Mouse (Mus musculus) forebrain, embryonic 11.5 days (tissue): ENCODE data around the gene Zfp423. TPM values are rescaled to one million over a fixed set of nuclear protein-coding genes. Genes with fewer than 3 reads are reported as not detected.

Source experiments
- ATAC-seq: fragments of 200-750 bp; cut with Nextera tagmentation; replicated peaks from 2 replicates; pipeline ENCODE4 v1.8.0; 2017; ENCODE audit warnings: moderate TSS enrichment; ENCODE audit not compliant: low FRiP score
- DNase-seq: peaks from one replicate; pipeline ENCODE4 v3.0.0-alpha.2; 2017; ENCODE audit warnings: low spot score
- H3K27ac ChIP-seq: fragments of 300-500 bp; sonication (generic); 2 replicates; pipeline ENCODE4 v1.5.1; 2014; ENCODE audit warnings: low read depth, low read length
- H3K27me3 ChIP-seq: fragments of 300-500 bp; sonication (generic); 2 replicates; pipeline ENCODE4 v1.6.1; 2014; ENCODE audit warnings: mild to moderate bottlenecking, low read length, mixed read lengths; ENCODE audit not compliant: control insufficient read depth, insufficient read depth
- H3K36me3 ChIP-seq: fragments of 300-500 bp; sonication (generic); 2 replicates; pipeline ENCODE4 v1.6.1; 2014; ENCODE audit warnings: mild to moderate bottlenecking, low read length, moderate library complexity, mixed read lengths; ENCODE audit not compliant: control insufficient read depth, insufficient read depth
- H3K4me1 ChIP-seq: fragments of 300-500 bp; sonication (generic); replicated peaks from 2 replicates; pipeline ENCODE4 v1.6.1; 2014; ENCODE audit warnings: low read length, mixed read lengths; ENCODE audit not compliant: control insufficient read depth, insufficient read depth
- H3K4me2 ChIP-seq: fragments of 300-500 bp; sonication (generic); 2 replicates; pipeline ENCODE4 v1.6.1; 2014; ENCODE audit warnings: low read depth, mild to moderate bottlenecking, low read length, moderate library complexity, mixed read lengths; ENCODE audit not compliant: severe bottlenecking
- H3K4me3 ChIP-seq: fragments of 300-500 bp; sonication (generic); 2 replicates; pipeline ENCODE4 v1.5.1; 2014; ENCODE audit warnings: low read depth, low read length
- H3K9ac ChIP-seq: fragments of 300-500 bp; sonication (generic); 2 replicates; pipeline ENCODE4 v1.6.1; 2014; ENCODE audit warnings: low read length
- H3K9me3 ChIP-seq: fragments of 300-500 bp; sonication (generic); 2 replicates; pipeline ENCODE4 v1.6.1; 2016; ENCODE audit warnings: low read length, mixed read lengths; ENCODE audit not compliant: control insufficient read depth
- WGBS: fragments of 180-500 bp; shearing (Covaris S2); extraction: QIAGEN DNeasy Blood & Tissue Kit; methylation state at CpG from one replicate; pipeline ENCODE4 v1.1.7; 2014; 5-methylcytosine and 5-hydroxymethylcytosine counted together
- polyA plus RNA-seq: library from polyadenylated mRNA; unstranded; fragments of >200 nt; fragmentation: Nextera tagmentation; extraction: Ambion mirVana; gene quantifications from 2 replicates; pipeline ENCODE4 v1.2.1, GENCODE M21; 2014

Gene Zfp423
- polyA plus RNA-seq, 1 experiment from 2014 or later: 44.8 TPM

DNA sequence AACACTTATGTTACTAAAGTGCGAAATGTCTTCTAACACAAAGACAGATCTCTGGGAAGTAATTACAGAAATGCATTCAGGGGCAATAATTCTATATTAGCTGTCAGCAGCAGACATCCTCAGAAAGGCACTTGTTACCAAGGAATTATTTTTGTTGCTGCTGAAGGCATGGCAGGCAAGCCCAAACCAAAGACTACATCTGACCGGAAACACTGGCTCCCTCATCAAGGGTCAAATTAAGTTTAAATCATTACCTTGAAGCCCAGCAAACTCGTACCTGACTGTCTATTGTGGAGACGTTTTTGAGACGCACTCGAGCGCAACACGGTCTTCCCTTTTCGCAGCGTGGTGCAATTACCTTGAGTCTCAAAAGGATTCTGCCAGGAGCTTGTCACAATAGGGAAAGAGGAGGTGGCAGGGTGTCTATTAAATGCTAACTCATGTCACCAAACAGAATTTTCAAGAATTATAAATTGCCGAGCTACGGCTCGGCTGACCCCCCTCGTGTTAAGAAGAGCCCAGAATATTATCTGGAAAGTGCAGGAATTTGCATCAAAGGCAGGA is 86.3 kb downstream of the Zfp423 start:
- ATAC-seq: no peak
- no peak overlapping the region for H3K27ac ChIP-seq
- WGBS: 33% methylated on average over 14 of the region's 14 CpGs
- peaks cover 23% of the 10 kb centered on the region for H3K4me1 ChIP-seq
- H3K9ac ChIP-seq: no peak overlapping the region
- no peaks in the 10 kb centered on the region for H3K9me3 ChIP-seq
- DNase-seq: no peak
- no peak overlapping the region; the same call in 1 of the 2 replicates for H3K4me2 ChIP-seq
- no peaks in the 10 kb centered on the region for H3K27me3 ChIP-seq
- no peaks in the 10 kb centered on the region for H3K36me3 ChIP-seq
- no peak overlapping the region for H3K4me3 ChIP-seq

GRCm38 (mm10) chr8:87872356-87872930 is 87.0 kb downstream of the Zfp423 start:
- Histone ChIP-seq H3K27me3 (no peaks in the 10 kb centered on the region), H3K27ac (no peak overlapping the region), H3K4me3 (no peak overlapping the region), H3K4me1 (peaks cover 24% of the 10 kb centered on the region), H3K4me2 (no peak overlapping the region), H3K9ac (no peak overlapping the region), H3K9me3 (no peaks in the 10 kb centered on the region), H3K36me3 (no peaks in the 10 kb centered on the region)
- DNase-seq (no peak), ATAC-seq (no peak)
- WGBS: 69% methylated on average over 6 of the region's 6 CpGs

- Histone ChIP-seq H3K27me3 (no peaks in the 10 kb centered on the region), H3K4me2 (no peak overlapping the region), H3K27ac (no peak overlapping the region), H3K9ac (no peak overlapping the region), H3K4me1 (peaks cover 13% of the 10 kb centered on the region), H3K4me3 (no peak overlapping the region), H3K36me3 (no peaks in the 10 kb centered on the region), H3K9me3 (no peaks in the 10 kb centered on the region)
- ATAC-seq (no peak), DNase-seq (no peak)
- 72% methylated on average over 6 of the region's 6 CpGs for WGBS
Observed at GRCm38 (mm10) chr8:87866586-87866985, 92.8 kb downstream of the Zfp423 start.

GRCm38 (mm10) chr8:87864236-87864635 is 95.2 kb downstream of the Zfp423 start:
- H3K4me2 ChIP-seq: no peak overlapping the region
- no peaks in the 10 kb centered on the region for H3K36me3 ChIP-seq
- no peaks in the 10 kb centered on the region for H3K9me3 ChIP-seq
- H3K4me1 ChIP-seq: peaks cover 18% of the 10 kb centered on the region
- DNase-seq: no peak
- ATAC-seq: no peak
- no peak overlapping the region for H3K4me3 ChIP-seq
- 77% methylated on average over 8 of the region's 8 CpGs for WGBS
- H3K27me3 ChIP-seq: no peaks in the 10 kb centered on the region
- H3K9ac ChIP-seq: no peak overlapping the region
- H3K27ac ChIP-seq: no peak overlapping the region

DNA sequence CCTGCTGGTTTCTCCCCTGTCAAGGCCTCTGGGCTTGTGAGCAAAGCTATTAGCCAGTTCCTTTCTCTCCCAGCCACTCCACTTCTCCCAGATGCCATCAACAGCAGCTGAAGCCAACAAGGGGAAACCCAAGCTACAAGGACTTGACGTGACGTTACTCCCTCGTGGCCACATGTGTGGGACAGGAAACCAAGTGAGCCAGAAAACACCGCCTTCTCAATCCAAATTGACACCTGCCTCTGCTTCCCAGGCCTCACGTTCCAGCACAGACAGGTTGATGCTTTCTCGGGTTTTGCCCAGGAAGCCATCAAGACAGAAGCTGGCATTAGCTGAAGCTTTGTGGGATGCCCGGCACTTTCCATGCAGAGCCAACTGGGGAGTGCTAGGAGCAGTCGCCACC is 96.3 kb downstream of the Zfp423 start:
- Histone ChIP-seq H3K9ac (no peak overlapping the region), H3K4me2 (no peak overlapping the region), H3K4me1 (peaks cover 17% of the 10 kb centered on the region), H3K9me3 (no peaks in the 10 kb centered on the region), H3K27me3 (no peaks in the 10 kb centered on the region), H3K36me3 (no peaks in the 10 kb centered on the region; the same call in 1 of the 2 replicates), H3K27ac (no peak overlapping the region; the same call in 1 of the 2 replicates), H3K4me3 (no peak overlapping the region)
- DNase-seq (no peak), ATAC-seq (no peak)
- WGBS: 91% methylated on average over 8 of the region's 8 CpGs

GRCm38 (mm10) chr8:87861718-87862117 is 97.7 kb downstream of the Zfp423 start:
- H3K4me3 ChIP-seq: no peak overlapping the region
- DNase-seq (no peak), ATAC-seq (no peak)
- no peaks in the 10 kb centered on the region for H3K27me3 ChIP-seq
- peaks cover 13% of the 10 kb centered on the region for H3K4me1 ChIP-seq
- no peak overlapping the region for H3K27ac ChIP-seq
- 47% methylated on average over 5 of the region's 5 CpGs for WGBS
- H3K4me2 ChIP-seq: no peak overlapping the region
- H3K9ac ChIP-seq: no peak overlapping the region
- no peaks in the 10 kb centered on the region for H3K9me3 ChIP-seq
- no peaks in the 10 kb centered on the region; the same call in 1 of the 2 replicates for H3K36me3 ChIP-seq

- no peak overlapping the region for H3K4me2 ChIP-seq
- H3K27ac ChIP-seq: no peak overlapping the region
- WGBS: 64% methylated on average over 6 of the region's 6 CpGs
- ATAC-seq (no peak), DNase-seq (no peak)
- no peaks in the 10 kb centered on the region; the same call in 1 of the 2 replicates for H3K36me3 ChIP-seq
- H3K4me1 ChIP-seq: peaks cover 10% of the 10 kb centered on the region
- H3K9ac ChIP-seq: no peak overlapping the region
- no peak overlapping the region for H3K4me3 ChIP-seq
- H3K9me3 ChIP-seq: no peaks in the 10 kb centered on the region
- H3K27me3 ChIP-seq: no peaks in the 10 kb centered on the region
Observed at GRCm38 (mm10) chr8:87860905-87861304, 98.5 kb downstream of the Zfp423 start.

GRCm38 (mm10) chr8:87851871-87852270 is 107.5 kb downstream of the Zfp423 start:
- Histone ChIP-seq H3K4me1 (no peaks in the 10 kb centered on the region), H3K9ac (no peak overlapping the region), H3K4me2 (no peak overlapping the region), H3K9me3 (no peaks in the 10 kb centered on the region), H3K36me3 (no peaks in the 10 kb centered on the region; the same call in 1 of the 2 replicates), H3K27ac (no peak overlapping the region), H3K27me3 (no peaks in the 10 kb centered on the region), H3K4me3 (no peak overlapping the region)
- 81% methylated on average over 3 of the region's 3 CpGs for WGBS
- no peak for ATAC-seq
- no peak for DNase-seq

DNA sequence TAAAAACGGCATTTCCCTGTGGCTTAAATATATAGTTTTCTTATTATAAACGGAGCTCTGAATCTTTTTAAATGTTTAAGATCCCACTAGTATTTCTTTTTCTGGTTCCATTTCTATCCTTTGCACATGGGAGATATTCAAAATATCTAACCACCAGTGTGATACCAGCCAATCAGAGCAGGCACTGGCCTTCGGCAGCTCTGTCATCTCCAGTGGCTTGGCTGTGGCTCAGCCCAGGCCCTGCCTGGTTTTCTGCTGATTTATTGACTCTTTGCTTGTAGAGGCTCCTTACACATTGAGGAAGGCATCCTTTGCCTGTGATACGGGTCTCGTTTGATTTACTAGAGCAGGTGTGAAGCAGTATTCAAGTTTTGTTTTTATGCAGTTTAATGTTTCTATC is 108.0 kb downstream of the Zfp423 start:
- ATAC-seq (no peak), DNase-seq (no peak)
- H3K4me2 ChIP-seq: no peak overlapping the region
- H3K9me3 ChIP-seq: no peaks in the 10 kb centered on the region
- H3K27ac ChIP-seq: no peak overlapping the region
- H3K4me3 ChIP-seq: no peak overlapping the region
- no peaks in the 10 kb centered on the region; the same call in 1 of the 2 replicates for H3K36me3 ChIP-seq
- H3K4me1 ChIP-seq: no peaks in the 10 kb centered on the region
- no peaks in the 10 kb centered on the region for H3K27me3 ChIP-seq
- 92% methylated on average over 5 of the region's 5 CpGs for WGBS
- H3K9ac ChIP-seq: no peak overlapping the region
